Mouse (Mus musculus): ENCODE measurements around the gene Mcpt4.
"Not testable (repeated sequence)": the region's sequence is repeated elsewhere in the genome, so short reads cannot be mapped to it uniquely, and the experiment has no call there.

The Mcpt4 gene

DNA sequence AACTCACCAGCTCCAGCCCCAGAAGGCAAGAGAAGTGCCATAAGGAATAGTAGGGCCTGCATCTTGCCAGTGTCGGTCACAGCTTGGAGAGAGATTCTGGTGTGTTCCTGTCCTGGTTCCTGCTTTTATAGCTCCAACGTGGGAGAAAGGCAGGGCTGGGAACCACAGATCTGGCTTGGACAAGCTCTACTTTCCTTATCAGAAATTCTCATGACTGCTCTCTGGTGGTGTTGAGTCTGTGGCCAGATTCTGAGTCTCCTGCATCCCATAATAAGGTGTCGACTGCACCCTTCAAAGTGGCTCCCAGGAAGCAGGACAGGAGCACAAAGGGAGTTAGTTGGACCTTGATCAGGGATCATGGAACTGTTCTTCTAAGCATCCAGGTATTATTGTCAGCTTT lies at the start of gene Mcpt4:
Gene Mcpt4, minus strand, starts transcription at position 101 of the 400 bp plus-strand sequence.
- DNase-seq (ENCODE audit: low spot score) = not testable (repeated sequence)

DNA sequence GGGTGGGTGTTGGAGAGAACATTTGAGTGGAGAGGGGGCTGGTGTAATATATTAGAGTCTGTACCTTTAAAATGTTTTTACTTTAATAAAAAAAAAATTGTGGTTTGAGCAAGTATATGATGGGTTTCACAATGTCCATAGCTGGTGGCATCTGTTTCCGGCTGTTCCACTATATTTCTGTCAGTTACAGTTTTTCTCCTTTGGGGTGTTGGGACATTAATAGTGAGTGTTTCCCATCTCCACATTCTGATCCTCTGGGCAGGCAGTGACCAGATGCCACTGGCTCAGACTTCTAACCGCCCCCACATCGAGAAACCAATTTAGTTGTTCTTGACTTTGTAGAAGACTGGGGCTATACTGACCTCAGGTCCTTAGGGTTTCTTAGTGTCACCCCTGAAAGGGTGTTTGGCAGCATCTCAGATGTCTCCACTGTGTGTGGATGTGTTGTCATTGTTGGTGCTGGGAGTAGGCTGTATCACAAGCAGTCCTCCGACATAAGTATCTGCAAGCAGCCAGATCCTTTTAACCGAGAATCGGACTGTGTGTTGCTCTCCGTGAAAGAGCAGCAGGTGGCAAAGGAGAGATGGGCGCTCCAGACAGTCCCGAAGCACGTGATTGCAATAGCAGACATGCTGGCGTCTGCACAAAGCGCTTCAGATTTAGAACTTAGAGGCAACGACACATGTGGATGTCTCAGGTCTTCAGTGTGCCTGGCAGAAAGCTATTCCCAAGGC lies 43.5 kb upstream of the Mcpt4 start:
- DNase-seq (ENCODE audit: low spot score) = no peak

DNA sequence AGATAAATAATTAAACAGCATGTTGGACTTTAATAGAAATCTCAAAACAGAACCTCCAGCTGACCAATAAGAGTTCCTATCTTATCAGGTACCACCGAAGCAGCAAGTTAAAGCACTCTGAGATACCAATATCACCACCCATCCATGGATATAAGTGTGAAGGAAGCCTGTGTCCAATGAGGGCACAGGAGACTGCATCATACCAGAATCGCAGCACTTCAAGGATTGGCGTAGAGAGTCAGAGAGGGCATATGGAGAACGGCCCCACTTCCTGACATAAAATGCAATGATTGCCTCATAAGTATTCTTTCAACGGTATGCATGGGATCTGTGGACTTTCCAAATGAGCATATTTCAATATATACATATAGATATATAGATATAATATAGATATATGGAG lies 42.9 kb upstream of the Mcpt4 start:
- DNase-seq (ENCODE audit: low spot score) = no peak

DNA sequence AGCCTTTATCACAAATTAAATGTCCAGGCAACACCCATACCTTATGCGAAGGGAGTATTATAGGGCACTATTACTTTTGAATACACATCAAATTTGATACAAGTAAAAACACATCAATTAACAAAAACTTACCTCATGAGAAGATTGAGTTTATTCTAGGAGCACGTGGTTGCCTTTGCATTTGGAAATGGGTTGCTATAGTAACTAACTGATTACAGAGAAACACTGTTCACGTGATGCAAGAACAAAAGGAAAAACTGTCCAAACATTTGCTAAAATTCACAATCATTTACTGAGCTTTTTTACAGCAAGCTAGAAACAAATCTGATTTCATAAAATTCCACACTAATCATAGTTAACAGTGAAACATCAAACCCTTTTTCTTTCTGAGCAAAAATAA lies 41.3 kb upstream of the Mcpt4 start:
- DNase-seq (ENCODE audit: low spot score) = no peak

DNA sequence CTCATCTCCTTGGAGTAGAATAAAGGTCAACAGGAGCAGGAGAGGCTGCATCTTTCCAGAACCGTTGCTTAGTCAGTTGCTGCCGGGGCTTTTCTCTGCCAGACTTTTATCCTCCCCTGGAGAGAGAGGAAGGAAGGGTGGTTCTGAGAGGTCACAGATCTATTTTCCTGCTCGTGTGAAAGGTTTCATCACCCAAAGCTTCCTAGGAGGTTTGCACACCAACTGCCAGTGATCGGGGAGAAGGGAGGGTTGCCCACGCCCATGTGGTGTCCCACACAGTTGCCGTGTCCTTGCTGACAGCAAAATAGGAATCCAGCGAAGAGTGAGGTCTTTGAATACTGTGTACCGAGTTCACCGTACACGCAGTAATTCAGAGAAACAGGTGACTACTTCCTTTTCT lies 40.3 kb upstream of the Mcpt4 start, which contains the start of gene Ctsg:
Gene Ctsg, minus strand, starts transcription at position 189 of the 400 bp plus-strand sequence.
- no peak for DNase-seq (ENCODE audit: low spot score)

DNA sequence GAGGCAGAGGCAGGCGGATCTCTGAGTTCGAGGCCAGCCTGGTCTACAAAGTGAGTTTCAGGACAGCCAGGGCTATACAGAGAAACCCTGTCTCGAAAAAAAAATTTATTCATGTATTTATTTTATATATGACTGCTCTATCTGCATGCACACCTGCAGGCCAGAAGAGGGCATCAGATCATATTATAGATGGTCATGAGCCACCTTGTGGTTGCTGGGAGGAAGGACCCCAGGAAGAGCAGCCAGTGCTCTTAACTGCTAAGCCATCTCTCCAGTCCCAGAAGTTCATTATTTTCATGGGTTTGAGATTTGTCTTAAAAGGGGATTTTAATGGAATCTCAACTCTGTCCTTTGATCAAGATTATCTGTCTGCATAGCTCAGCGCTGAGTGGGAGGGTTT lies 36.8 kb upstream of the Mcpt4 start:
- DNase-seq (ENCODE audit: low spot score) = peak; percentile 24

DNA sequence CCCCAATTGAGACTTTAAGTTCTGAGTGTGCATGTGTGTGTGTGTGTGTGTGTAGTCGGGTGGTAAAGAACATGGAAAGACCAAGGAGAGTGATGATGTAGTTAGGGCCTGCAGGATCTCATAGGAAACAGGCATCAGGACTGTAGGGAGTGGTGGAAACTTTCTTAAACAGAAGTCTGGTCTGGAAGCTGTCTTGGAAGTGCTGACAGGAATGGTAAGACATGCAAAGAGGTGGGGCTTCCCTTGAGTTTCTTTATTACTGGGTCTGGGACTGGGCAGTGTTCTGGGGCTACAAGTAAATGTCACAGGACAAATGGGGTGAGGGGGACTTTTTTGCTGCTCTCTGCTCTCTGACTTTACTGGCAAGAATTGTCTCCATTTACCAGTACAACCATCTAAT lies 35.5 kb upstream of the Mcpt4 start:
- no peak for DNase-seq (ENCODE audit: low spot score)

DNA sequence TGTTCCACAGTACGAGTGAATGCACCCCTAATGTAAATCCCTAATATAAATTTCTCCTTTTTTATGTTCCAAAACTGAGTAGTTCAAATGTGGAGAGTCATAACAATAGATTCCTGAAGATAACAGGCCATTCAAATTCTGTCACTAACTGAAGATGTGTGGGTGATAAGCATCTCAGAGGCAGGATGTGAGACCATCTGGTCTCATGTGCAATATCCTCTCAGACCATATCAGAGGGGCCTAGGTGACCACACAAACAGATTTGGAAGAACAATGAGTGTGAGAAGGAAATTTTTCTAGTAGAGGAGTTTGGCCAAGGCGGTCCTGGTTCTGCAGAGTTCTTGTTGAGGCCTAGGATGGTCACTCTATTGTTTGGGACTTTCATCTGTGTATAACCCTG lies 31.2 kb upstream of the Mcpt4 start:
- no peak for DNase-seq (ENCODE audit: low spot score)

DNA sequence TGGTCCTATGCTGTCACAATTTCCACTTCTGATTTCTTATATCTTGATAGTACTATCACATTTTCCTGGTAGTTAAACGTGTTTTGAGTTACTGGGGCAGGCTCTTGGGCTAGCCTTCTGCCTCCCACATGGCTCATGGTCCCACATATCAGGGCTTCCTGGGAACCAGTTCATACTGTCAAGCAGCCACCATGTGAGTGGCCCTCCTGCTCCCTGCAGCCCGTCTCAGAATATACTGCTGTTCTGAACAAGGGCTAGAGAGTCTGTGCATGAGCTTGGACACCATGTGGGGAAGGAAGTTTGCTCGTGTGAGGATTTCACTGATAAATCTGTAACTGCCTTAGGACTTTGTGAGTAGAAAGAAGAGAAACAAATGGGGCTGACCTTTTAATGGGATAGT lies 24.6 kb upstream of the Mcpt4 start:
- no peak for DNase-seq (ENCODE audit: low spot score)

DNA sequence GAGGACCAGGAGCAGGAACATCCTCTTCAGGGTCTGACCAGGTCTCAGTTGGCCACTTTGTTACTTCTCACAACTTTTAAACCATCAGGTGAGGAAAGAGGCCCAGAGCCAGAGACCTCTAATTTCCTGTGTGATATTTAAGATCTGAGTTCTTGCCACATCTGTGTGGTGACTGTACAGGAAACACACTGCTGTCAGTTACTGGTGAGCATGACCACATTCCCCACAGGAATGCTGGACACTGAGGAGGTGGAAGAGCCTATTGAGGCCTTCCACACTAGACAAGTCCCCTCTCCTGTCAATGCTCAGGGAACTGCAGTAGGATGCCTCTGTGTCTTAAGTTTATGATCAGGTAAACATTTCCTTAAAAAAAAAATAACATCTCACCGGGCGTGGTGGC lies 23.1 kb upstream of the Mcpt4 start, which contains the start of gene Mcpt8:
Gene Mcpt8, minus strand, starts transcription at position 107 of the 400 bp plus-strand sequence.
- DNase-seq (ENCODE audit: low spot score) = no peak

DNA sequence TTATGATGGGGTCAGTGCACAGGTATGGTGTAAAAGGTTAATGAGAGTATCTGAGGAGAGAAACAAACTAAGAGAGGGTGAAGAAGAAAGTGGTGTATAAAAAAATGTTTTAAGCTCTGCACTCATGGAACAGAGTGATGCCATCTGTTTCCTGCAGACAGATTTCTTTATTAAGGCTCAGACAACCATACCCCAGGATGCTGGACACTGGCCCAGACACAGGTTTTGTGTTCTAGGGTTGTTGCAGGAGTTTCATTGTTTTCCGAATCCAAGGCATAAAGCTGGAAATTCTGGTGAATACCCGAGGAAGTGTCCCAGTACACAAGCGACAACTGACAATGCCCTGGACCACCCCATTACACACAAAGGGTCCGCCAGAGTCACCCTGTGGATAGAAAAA lies 19.9 kb upstream of the Mcpt4 start:
- no peak for DNase-seq (ENCODE audit: low spot score)

DNA sequence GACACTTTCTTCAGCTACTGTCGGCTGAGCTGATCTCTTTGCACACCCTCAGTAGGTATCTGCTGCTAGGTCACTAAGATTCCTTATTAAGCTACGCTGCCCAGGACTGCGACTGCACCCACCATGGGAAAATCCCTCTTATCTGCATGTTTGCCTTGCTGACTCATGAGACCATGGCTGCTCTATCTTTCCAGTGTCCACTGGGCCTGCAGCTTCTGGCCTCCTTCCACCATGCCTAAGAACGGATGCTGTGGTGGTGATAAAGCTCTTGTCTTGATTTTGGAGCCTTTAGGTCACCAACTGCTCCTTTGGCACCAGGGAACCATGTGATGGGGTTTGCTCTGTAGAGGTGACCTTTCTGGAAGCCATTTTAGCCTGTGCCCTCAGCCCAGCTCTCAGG lies 4.4 kb downstream of the Mcpt4 start:
- no peak for DNase-seq (ENCODE audit: low spot score)

DNA sequence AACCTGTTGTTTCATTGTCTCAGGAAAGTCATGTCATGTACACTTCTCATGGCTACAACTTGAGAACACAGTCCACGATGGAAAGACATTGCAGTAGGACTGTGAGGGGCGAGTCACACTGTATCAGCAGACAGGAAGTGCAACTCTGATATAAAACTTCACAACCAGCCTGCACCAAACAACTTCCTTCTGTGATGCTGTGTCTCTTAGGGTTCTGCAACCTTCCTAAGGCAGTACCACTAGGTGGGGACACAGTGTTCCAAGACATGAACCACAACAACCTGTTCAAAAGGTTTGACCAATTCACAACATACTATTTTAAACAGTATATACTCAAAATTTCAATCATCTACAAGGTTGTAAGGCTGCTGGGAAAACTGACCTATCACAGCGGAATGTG lies 6.7 kb downstream of the Mcpt4 start:
- DNase-seq (ENCODE audit: low spot score) = no peak

DNA sequence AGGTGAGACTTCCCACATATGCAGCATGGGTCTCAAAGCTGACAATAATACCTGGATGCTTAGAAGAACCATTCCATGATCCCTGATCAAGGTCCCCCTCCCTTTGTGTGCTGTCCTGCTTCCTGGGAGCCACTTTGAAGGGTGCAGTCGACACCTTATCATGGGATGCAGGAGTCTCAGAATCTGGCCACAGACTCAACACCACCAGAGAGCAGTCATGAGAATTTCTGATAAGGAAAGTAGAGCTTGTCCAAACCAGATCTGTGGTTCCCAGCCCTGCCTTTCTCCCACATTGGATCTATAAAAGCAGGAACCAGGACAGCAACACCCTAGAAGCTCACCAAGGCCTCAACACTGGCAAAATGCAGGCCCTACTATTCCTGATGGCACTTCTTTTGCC lies 20.3 kb downstream of the Mcpt4 start, which contains the start of gene Mcpt2:
Gene Mcpt2, plus strand, starts transcription at position 250 of the 400 bp plus-strand sequence.
- DNase-seq (ENCODE audit: low spot score) = not testable (repeated sequence)

DNA sequence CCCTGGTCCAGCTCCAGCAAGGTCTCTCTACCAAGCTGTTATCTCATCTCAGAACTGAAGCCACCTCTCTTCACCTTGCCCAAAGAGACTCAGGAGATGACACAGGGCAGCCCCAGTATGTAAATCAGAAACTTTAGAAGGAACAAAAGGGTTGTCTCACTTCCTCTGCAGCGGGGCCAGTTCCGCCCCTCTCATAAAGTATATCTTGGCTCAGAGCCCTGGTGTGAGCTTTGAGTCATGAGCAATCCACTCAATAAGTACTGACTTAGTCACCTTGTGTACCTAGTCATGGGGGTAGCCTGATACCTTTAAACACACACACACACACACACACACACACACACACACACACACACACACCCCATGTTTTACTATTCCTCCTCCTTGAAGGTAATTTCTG lies 27.7 kb downstream of the Mcpt4 start:
- DNase-seq (ENCODE audit: low spot score) = no peak

DNA sequence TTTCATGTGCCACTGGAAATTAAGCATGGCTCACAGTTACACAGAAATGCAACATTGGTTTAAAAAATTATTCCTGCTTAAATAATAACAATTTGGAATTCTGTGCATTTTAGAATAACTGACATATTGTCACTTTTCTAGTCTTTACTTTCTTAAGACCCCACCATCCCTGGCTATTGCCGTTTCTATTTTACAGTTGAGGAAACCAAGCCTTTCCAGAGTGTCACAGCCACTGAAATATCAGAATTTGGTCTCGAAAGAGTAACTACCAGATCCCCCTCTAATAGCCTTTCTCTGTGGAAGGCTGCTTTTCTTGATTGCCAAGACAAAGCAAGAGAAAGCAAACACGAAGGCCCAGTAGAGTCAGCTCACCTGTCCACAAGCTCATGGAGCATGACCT lies 31.7 kb downstream of the Mcpt4 start, which contains the start of gene Mcpt9:
Gene Mcpt9, minus strand, starts transcription at position 101 of the 400 bp plus-strand sequence.
- not testable (repeated sequence) for DNase-seq (ENCODE audit: low spot score)

DNA sequence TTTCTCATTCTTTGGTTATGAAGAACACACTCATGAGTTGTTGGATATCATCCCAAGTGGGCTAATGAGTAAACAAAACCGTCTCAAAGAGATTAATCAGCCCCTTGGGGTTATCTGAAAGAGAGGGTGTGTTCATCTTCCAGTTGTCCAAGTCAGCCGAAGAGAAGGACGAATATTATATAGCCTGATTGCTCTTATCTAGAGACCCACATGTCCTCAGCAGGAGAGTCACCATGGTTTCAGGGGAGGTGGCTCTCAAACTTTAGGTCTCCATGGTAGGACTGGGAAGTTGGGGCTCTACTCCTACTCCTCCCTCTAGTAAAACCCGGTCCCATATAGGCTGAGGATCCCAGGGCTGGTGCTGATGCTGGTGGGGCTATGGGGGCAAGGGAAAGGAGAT lies 40.8 kb downstream of the Mcpt4 start:
- not testable (repeated sequence) for DNase-seq (ENCODE audit: low spot score)

DNA sequence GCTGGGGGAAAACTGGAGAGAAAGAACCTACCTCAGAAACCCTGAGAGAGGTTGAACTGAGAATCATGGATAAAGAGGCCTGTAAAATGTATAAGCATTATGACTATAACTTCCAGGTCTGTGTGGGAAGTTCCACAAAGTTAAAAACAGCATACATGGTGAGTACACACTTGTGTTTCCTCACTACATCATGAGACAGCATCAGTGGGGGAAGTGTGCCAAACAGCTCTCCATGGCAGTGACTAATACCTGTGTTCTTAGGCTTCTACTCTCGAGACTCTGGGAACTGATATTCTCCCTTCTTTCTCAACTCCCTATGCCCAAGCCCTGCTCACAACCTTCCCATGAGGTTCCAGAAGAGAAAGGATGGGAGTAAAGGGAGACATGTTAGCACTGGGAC lies 42.7 kb downstream of the Mcpt4 start:
- no peak for DNase-seq (ENCODE audit: low spot score)

DNA sequence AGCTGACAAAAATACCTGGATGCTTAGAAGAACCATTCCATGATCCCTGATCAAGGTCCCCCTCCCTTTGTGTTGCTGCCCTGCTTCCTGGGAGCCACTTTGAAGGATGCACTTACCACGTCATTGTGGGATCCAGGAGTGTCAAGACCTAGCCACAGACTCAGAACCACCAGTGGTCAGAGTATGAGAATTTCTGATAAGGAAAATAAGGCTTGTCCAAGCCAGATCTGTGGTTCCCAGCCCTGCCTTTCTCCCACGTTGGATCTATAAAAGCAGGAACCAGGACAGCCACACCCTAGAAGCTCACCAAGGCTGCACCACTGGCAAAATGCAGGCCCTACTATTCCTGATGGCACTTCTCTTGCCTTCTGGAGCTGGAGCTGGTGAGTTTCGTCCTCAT lies 44.4 kb downstream of the Mcpt4 start, which contains the start of gene Mcpt1:
Gene Mcpt1, plus strand, starts transcription at position 301 of the 400 bp plus-strand sequence.
- DNase-seq (ENCODE audit: low spot score) = not testable (repeated sequence)

DNA sequence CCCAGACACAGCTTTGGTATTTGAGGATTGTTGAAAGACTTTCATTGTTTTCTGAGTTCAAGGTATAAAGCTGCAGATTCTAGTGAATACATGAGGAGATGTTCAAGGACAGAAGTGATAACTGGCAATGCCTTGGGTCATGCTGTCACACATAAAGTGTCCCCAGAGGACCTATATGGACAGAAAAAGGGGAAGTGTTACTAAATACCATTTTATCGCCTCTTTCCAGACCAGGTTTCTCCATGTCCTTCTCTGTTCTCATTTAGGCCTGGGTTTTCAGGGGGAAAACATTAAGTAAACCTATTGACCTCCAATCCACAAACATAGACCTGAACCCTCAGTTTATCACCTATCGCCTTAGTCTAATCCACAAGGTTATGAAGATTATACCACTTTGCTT lies 48.2 kb downstream of the Mcpt4 start:
- DNase-seq (ENCODE audit: low spot score) = no peak

DNA sequence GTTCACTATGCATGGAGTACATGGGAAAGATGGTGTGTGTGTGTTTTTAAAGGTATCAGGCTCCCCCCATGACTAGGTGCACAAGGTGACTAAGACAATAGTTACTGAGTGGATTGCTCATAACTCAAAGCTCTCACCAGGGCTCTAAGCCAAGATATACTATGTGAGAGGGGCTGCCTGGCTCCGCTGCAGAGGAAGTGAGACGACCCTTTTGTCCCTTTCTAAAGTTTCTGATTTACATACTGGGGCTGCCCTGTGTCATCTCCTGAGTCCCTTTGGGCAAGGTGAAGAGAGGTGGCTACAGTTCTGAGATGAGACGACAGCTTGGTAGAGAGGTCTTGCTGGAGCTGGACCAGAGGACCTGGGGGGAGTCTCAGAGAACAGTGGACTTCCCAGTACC lies 49.0 kb downstream of the Mcpt4 start:
- no peak for DNase-seq (ENCODE audit: low spot score)
